Mouse (Mus musculus): ENCODE data around the gene Krt5.
"Not testable (repeated sequence)": the region's sequence is repeated elsewhere in the genome, so short reads cannot be mapped to it uniquely, and the experiment has no call there.

Gene Krt5

DNA sequence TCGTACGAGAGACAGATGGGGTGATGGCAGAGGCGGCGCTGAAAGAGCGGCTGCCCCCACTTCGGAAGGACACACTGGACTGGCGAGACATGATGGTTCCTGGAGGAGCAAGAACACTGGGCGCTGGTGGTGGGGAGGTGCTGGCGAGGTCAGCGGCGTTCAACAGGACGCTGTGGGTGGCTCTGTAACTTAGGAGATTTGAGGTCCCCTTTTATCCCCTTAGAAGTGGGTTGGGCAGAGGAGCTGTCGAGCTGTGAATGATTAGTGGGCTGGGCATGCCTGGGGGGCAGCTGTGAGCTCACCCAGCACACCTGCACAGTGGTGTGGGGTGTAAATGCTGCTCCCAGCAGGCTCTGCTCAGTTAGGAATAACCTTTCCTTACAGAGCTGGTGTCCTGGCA, at the start of gene Krt5:
Gene Krt5 (minus strand): TSS at position 179 of the 400 bp plus-strand sequence.
- DNase-seq (ENCODE audit: low spot score), result peak; percentile 40

- DNase-seq (ENCODE audit: low spot score), result no peak
These were observed 30.0 kb upstream of the Krt5 start, which contains the start of gene Krt71 for GRCm38 (mm10) chr15:101742711-101743110. TSS of gene Krt71 (minus strand) at chr15:101743109.

DNA sequence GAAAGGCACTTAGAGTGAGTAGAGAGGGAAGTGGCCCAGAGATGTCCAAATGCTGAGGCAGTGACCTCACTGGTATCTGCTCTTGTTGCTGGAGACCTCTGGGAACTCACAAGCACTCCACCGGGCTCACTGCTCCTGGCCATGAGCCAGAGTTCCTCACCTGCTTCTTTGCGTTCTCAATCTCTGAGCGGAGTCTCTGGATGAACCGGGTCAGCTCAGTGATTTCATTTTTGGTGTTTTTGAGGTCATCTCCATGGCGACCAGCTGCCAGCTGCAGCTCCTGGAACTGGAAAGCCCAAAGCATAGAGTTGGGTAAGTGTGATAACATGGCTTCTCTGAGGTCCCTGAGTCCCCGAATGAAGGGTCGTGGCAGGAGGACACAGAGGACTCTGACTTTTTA, 25.1 kb upstream of the Krt5 start:
- no peak for DNase-seq (ENCODE audit: low spot score)

DNA sequence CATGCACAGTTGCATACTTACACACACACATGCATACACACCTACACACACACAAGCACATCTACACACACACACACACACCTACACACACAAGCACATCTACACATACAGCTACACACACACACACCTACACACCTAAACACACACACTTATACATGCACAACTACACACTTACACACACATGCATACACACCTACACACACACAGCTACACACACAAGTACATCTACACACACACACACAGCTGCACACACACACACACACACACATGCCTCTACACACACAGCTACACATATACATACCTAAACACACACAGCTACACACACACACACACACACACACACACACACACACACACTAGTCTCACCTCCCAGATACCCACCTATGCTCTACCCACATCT, 18.0 kb upstream of the Krt5 start:
- no peak for DNase-seq (ENCODE audit: low spot score)

DNA sequence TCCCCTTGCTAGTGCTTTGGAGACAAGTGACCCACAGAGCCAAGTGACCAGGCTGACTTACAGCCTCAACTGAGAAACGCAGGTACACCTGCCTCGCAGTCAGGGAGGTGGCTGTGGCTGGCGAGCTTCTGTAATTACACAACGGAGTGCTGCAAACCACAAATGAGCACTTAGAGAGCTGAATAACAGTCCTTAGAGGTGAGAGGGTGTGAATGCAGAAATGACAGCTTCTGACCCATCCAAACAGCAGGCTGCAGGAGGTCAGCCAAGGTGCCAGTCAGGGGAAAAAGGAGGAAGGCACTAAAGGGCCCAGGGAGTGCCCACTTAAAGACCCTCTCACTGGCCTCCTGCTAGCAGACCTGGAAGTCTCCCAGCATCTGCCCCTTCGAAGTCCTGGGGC, 12.0 kb upstream of the Krt5 start:
- no peak for DNase-seq (ENCODE audit: low spot score)

GRCm38 (mm10) chr15:101715831-101716230, 3.1 kb upstream of the Krt5 start:
- DNase-seq (ENCODE audit: low spot score), result no peak

DNA sequence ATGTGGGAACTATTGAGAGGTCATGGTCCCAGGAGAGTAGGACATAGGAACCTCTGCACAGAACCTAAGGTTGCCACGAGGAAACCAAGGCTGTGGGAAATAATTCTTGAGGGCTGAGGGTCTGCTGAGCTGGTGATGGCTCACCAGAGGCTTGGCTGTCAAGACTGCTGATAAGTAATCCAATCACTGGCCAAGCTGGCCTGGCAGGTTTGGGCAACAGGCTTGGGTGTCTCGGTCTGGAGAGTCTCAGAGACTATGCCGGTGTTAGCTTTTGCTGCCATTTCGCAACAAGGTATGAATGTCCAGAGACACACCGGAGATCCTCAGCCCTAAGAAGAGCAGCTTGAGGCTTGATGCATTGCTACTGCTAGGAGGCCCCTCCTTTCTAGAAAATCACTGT, 1.7 kb upstream of the Krt5 start:
- peak; percentile 57 for DNase-seq (ENCODE audit: low spot score)

DNA sequence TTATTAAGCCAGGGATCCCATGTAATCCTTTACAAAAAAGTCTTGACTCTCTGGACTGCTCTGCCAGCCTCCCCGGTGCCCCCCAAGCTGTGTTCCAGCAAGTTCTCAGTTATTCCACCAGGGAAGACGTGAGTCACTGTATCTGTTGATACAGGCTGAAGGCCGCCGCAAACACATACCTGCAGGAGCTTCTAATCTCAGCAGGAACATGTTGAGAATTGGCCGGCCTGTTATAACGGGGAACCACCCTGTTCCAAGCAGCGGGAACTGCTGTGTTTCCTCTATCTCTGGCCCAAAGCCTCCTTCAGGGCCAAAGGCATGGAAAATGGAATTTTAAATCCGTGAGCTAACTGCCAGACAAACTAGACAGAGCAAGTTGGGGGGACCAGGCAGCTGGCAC, 1.0 kb upstream of the Krt5 start:
- DNase-seq (ENCODE audit: low spot score), result peak; percentile 34

DNA sequence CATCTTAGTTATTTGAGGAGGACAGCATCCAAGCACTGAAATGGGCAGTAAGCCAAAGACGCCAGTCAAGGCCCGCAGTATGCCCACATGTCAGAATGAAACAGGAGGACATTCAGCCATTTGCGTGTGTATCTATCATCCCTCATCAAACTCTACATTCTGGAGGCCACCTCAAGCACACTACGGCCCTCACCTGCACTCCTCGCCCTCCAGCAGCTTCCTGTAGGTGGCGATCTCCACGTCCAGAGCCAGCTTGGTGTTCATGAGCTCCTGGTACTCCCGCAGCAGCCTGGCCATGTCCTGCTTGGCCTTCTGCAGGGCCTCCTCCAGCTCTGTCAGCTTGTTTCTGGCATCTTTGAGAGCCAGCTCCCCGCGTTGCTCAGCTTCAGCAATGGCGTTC, 4.0 kb downstream of the Krt5 start:
- no peak for DNase-seq (ENCODE audit: low spot score)

DNA sequence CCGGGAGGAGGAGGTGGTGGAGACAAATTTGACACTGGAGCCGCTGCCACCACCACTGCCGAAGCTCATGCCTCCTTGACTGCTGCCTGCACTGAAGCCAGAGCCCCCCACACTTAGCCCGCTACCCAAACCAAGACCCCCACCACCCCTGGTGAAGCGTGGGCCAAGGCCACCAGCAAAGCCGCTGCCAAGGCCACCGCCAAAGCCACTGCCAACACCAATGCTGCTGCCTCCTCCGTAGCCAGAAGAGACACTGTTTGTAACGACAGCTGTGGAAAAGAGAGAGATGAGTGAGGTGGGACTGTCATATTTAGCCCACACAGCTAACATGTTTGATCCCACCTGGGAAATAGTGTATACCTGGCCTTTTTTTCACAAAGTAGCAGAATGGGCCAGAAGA, 5.2 kb downstream of the Krt5 start:
- no peak for DNase-seq (ENCODE audit: low spot score)

GRCm38 (mm10) chr15:101704066-101704465, 8.6 kb downstream of the Krt5 start:
- DNase-seq (ENCODE audit: low spot score), result no peak

DNA sequence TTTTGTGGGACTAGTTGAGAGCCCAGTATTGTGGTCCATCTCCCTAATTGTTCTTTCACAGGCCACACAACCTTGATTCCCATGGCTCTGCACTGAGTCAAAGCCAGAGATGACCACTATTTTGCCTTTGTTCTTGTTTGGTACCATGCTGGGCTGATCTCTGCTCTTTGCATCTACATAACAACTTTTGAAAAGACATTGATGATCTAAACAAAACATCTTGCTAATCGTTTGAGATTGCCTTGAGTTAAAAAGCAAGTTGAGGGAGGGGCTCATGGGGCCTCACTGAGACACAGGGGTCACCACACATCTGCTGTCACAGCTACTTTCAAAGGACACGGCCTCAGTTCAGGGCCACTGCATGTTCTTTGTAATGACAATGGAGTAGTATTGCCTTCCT, 10.3 kb downstream of the Krt5 start:
- DNase-seq (ENCODE audit: low spot score), result no peak

DNA sequence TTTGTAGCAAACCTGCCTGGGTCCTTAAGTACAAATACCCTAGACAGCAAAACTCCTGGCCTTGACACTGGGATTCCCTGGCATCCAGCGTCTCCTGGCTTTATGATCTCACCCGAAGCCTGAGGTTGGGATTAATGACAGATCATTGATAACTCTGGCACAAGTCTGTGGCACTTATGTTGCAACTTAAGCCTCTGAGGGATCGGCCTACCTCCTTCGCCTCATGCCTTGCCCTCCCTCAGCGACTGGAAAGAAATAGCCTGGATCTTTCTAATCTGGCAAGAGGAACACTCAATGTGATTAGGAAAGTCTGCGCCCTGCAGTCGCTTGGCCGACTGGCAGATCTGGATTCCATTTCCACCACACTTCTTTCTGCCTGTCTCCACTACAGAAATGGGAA, 12.8 kb downstream of the Krt5 start:
- DNase-seq (ENCODE audit: low spot score), result no peak

GRCm38 (mm10) chr15:101699192-101699591, 13.5 kb downstream of the Krt5 start:
- no peak for DNase-seq (ENCODE audit: low spot score)

- DNase-seq (ENCODE audit: low spot score), result no peak
These were observed 15.1 kb downstream of the Krt5 start for GRCm38 (mm10) chr15:101697326-101698188.

- DNase-seq (ENCODE audit: low spot score), result no peak
These were observed 18.5 kb downstream of the Krt5 start, which contains the start of gene Krt6a for GRCm38 (mm10) chr15:101694207-101694606. TSS of gene Krt6a (minus strand) at chr15:101694307.

- not testable (repeated sequence) for DNase-seq (ENCODE audit: low spot score)
These were observed 22.2 kb downstream of the Krt5 start for GRCm38 (mm10) chr15:101690460-101690859.

DNA sequence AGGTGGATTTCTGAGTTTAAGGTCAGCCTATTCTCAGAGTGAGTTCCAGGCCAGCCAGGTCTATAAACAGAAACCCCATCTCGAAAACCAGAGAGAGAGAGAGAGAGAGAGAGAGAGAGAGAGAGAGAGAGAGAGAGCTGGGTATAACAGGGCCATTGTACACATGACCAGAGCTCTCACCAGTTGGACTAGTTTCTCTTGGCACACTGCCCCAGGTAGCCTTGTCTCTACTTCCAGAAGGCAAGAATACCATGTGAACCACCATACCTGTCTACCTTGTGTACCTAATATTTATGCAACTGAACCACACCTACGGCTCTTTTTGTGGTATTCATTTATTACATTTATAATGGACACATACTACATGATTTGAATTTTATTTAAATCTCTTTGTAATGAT, 24.5 kb downstream of the Krt5 start:
- no peak for DNase-seq (ENCODE audit: low spot score)

DNA sequence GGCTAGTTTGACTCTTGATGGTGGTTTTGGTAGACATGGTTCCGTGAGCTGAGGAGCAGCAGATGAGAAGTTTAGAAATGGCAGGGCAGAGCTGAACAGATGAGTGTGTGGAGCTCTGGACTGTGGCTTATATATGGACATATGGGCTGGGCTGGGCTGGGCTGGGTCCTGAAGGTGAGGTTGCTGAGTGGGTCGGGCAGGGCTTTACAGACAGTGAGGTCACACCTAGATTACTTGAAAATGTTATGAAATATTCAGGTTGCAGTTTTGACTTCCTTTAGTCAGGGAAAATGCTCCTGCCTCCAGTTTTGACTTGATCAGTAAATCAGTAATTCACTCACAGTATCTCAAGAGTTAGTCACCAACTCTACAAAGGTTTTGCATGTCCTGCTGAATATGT, 32.5 kb downstream of the Krt5 start, which contains the start of gene Krt6b:
Gene Krt6b (minus strand): TSS at position 101 of the 400 bp plus-strand sequence.
- DNase-seq (ENCODE audit: low spot score), result no peak

GRCm38 (mm10) chr15:101675978-101676377, 36.7 kb downstream of the Krt5 start:
- DNase-seq (ENCODE audit: low spot score), result no peak
